Mouse (Mus musculus) fat pad, adult 2 months (tissue): Measurements from ENCODE around the gene Nubp1.

Experiments
- DNase-seq: peaks from one replicate; pipeline ENCODE4 v3.0.0-alpha.2; 2011; ENCODE audit warnings: low read depth, low spot score; ENCODE audit errors: extremely low read depth

Gene Nubp1

DNA sequence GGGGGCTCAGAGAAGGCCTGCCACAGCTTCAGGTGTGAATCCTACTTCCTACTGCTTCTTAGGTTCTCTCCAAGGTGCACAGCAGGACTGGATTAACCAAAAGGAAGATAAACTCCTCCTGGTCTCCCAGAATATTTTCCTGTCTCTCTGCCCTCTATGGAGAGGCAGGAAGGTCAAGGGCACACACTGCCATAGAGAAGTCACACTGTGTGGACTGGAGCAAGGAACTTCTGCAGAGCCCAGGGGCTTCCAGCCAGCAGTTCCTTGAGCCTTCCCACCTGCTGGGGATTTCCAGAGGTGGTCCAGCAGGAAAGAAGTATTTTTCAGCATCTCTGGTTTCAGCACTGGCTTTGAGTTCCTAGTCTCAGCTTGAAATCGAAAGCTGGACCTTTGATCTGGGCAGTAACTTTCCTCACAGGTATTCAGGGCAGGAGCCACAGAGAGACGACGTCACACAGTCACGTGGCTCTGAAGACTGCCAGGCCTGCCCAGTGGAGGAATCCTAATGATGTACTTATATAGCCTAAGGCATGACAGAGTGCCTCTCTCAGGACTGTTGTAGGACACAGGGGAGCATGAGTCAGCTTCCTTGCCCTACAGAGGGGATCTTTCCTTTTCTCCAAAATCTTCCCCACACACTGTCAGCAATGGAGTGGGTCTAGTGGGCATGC, 53.4 kb downstream of the Nubp1 start:
- DNase-seq = no peak

DNA sequence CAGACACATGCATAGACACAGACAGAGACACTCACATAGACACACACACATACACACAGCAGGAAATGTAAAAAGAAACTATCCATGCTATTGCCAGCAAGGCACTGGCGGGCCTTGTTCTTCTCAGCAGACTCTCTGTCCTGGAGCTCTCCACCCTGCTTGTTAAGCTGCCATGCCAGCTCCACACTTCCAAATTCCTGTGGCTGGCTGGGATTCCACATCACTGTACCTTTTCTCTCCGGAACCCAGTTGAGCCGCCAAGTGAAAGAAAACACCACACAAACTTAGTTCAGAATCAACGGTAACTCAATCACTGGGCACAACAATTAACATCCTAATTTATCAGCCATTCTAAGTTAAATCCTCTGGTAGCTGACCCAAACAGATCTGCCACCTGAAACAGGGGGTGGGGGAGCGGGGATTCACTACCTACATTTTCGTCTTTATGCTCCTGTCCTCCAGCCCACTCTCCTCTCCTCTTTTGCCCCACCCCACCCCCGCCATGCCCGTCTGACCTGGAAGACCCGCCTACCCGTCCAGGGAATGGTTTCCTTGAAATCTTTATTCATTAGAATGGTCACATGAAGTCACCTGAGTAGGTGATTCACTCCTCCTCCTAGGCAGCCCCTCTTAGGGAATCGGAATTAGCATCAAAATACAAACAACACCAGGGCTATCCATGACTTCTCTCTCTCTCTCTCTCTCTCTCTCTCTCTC, 55.8 kb downstream of the Nubp1 start:
- DNase-seq = no peak

GRCm38 (mm10) chr16:10468201-10468600, 56.5 kb downstream of the Nubp1 start:
- DNase-seq = no peak

DNA sequence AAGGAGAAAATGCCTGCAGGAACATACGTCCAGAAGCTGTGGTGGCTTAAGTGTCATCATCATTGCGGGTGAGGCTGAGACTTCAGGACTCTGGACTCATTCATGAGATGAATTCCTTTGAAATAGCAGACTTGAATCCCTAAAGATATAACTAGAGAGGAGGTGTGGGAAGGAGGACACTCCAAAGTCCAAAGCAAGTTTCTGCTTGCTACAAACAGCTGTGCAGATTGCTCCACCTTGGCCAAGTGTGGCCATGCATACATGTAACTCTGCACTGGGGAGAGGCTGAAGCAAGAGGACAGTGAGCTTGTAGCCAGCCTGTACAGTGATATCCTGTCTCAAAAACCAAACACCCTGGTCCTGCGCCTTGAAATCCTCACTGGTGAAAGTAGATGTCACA, 60.2 kb downstream of the Nubp1 start:
- no peak for DNase-seq
